Mouse (Mus musculus): ENCODE results near the gene Prkca.
A peak's percentile ranks its signal among the peaks of the same experiment; 100 is the strongest.

The Prkca gene

GRCm38 (mm10) chr11:108260775-108261517, 82.8 kb downstream of the Prkca start:
- no peak for DNase-seq (ENCODE audit: low spot score)

- DNase-seq (ENCODE audit: low spot score) = peak; percentile 32
These were observed 84.3 kb downstream of the Prkca start for GRCm38 (mm10) chr11:108259391-108259790.

GRCm38 (mm10) chr11:108258811-108259266, 84.9 kb downstream of the Prkca start:
- peak; percentile 88 for DNase-seq (ENCODE audit: low spot score)

GRCm38 (mm10) chr11:108257921-108258320, 85.8 kb downstream of the Prkca start:
- peak; percentile 11 for DNase-seq (ENCODE audit: low spot score)

- no peak for DNase-seq (ENCODE audit: low spot score)
These were observed 89.0 kb downstream of the Prkca start for GRCm38 (mm10) chr11:108254681-108255080.

GRCm38 (mm10) chr11:108251924-108252775, 91.6 kb downstream of the Prkca start:
- DNase-seq (ENCODE audit: low spot score) = no peak

- no peak for DNase-seq (ENCODE audit: low spot score)
These were observed 92.7 kb downstream of the Prkca start for GRCm38 (mm10) chr11:108250829-108251637.

- no peak for DNase-seq (ENCODE audit: low spot score)
These were observed 93.5 kb downstream of the Prkca start for GRCm38 (mm10) chr11:108250146-108250635.

GRCm38 (mm10) chr11:108249487-108249886, 94.2 kb downstream of the Prkca start:
- no peak for DNase-seq (ENCODE audit: low spot score)

GRCm38 (mm10) chr11:108249047-108249403, 94.7 kb downstream of the Prkca start:
- no peak for DNase-seq (ENCODE audit: low spot score)

- no peak for DNase-seq (ENCODE audit: low spot score)
These were observed 95.3 kb downstream of the Prkca start for GRCm38 (mm10) chr11:108248218-108249046.

- no peak for DNase-seq (ENCODE audit: low spot score)
These were observed 96.4 kb downstream of the Prkca start for GRCm38 (mm10) chr11:108247121-108247863.

GRCm38 (mm10) chr11:108246267-108246702, 97.4 kb downstream of the Prkca start:
- no peak for DNase-seq (ENCODE audit: low spot score)

GRCm38 (mm10) chr11:108244241-108244640, 99.5 kb downstream of the Prkca start:
- no peak for DNase-seq (ENCODE audit: low spot score)

- no peak for DNase-seq (ENCODE audit: low spot score)
These were observed 100.1 kb downstream of the Prkca start for GRCm38 (mm10) chr11:108243633-108244032.

GRCm38 (mm10) chr11:108240924-108241498, 102.7 kb downstream of the Prkca start:
- DNase-seq (ENCODE audit: low spot score) = no peak

GRCm38 (mm10) chr11:108239173-108239572, 104.6 kb downstream of the Prkca start:
- no peak for DNase-seq (ENCODE audit: low spot score)

GRCm38 (mm10) chr11:108236754-108237428, 106.8 kb downstream of the Prkca start:
- no peak for DNase-seq (ENCODE audit: low spot score)

GRCm38 (mm10) chr11:108236195-108236594, 107.5 kb downstream of the Prkca start:
- DNase-seq (ENCODE audit: low spot score) = no peak

Measured in adipocyte (in vitro differentiated cells).